Mouse (Mus musculus) bone marrow, adult 2 months (tissue): ENCODE data around the gene Nbr1. TPM values are rescaled to one million over a fixed set of nuclear protein-coding genes. Genes with fewer than 3 reads are reported as not detected.

ENCODE experiments used
- H3K27ac ChIP-seq: fragments of 200-500 bp; 2 replicates; pipeline ENCODE4 v1.5.1; 2012; ENCODE audit warnings: low read depth, mild to moderate bottlenecking, control low read depth, inconsistent platforms, low read length; ENCODE audit not compliant: control insufficient read depth, poor library complexity, insufficient read depth
- H3K4me1 ChIP-seq: fragments of 200-500 bp; 2 replicates; pipeline ENCODE4 v1.6.1; 2011; ENCODE audit warnings: low read length; ENCODE audit not compliant: control insufficient read depth, insufficient read depth
- H3K4me3 ChIP-seq: fragments of 200-500 bp; replicated peaks from 2 replicates; pipeline ENCODE3; 2011; ENCODE audit warnings: mild to moderate bottlenecking, low read depth, low read length, control low read depth; ENCODE audit not compliant: control insufficient read depth
- CTCF ChIP-seq: fragments of 200-500 bp; IDR thresholded peaks from 2 replicates; pipeline ENCODE4 v1.5.1; 2011; ENCODE audit warnings: low read length, control low read depth; ENCODE audit not compliant: control insufficient read depth, insufficient read depth
- POLR2A ChIP-seq: fragments of 200-500 bp; IDR thresholded peaks from 2 replicates; pipeline ENCODE4 v1.6.1; 2011; ENCODE audit warnings: low read depth, mild to moderate bottlenecking, control low read depth, low read length, borderline replicate concordance; ENCODE audit not compliant: control insufficient read depth
- WGBS: fragments of 180-500 bp; shearing (Covaris S2); methylation state at CpG from one replicate; pipeline ENCODE4 v1.1.7; 2018; 5-methylcytosine and 5-hydroxymethylcytosine counted together
- polyA plus RNA-seq: library from polyadenylated mRNA; stranded (reverse); fragments of >200 nt; gene quantifications from 2 replicates; pipeline ENCODE4 v1.2.4, GENCODE M21; 2011; ENCODE audit warnings: low replicate concordance; ENCODE audit not compliant: missing spikeins, insufficient read depth, insufficient read length

The Nbr1 gene
- 59.3 and 81.1 TPM in 2 replicates for polyA plus RNA-seq

GRCm38 (mm10) chr11:101551751-101552475 is at the start of gene Nbr1, which contains the start of gene Brca1:
Gene Nbr1 (plus strand): TSS chr11:101552149.
Gene Brca1 (minus strand): TSS chr11:101551955.
- peak within 1 kb of the TSS; percentile 89 for H3K27ac ChIP-seq
- peaks cover 1% of the 10 kb centered on the region; the same call in 1 of the 2 replicates for H3K4me1 ChIP-seq
- peak; percentile 63; the same call in 1 of the 2 replicates for TF ChIP-seq POLR2A
- TF ChIP-seq CTCF, result no peak
- H3K4me3 ChIP-seq, result peak within 1 kb of the TSS; percentile 91
- under 1% methylated on average over 43 of the region's 43 CpGs for WGBS

- no peak for TF ChIP-seq POLR2A
- no peak for TF ChIP-seq CTCF
- H3K4me1 ChIP-seq, result no peaks in the 10 kb centered on the region
- no peak overlapping the region for H3K4me3 ChIP-seq
- no peak overlapping the region for H3K27ac ChIP-seq
- WGBS, result 93% methylated on average over 5 of the region's 5 CpGs
Measured at GRCm38 (mm10) chr11:101506269-101506780, 45.6 kb upstream of the Nbr1 start.

GRCm38 (mm10) chr11:101507090-101507489 is 44.9 kb upstream of the Nbr1 start:
- WGBS, result 77% methylated on average over 7 of the region's 7 CpGs
- TF ChIP-seq CTCF, result no peak
- TF ChIP-seq POLR2A, result no peak
- Histone ChIP-seq H3K4me1 (no peaks in the 10 kb centered on the region), H3K27ac (no peak overlapping the region), H3K4me3 (no peak overlapping the region)

GRCm38 (mm10) chr11:101518937-101519336 is 33.0 kb upstream of the Nbr1 start:
- Histone ChIP-seq H3K4me3 (no peak overlapping the region), H3K4me1 (no peaks in the 10 kb centered on the region), H3K27ac (no peak overlapping the region)
- WGBS, result 81% methylated on average over 5 of the region's 5 CpGs
- TF ChIP-seq CTCF, result no peak
- no peak for TF ChIP-seq POLR2A

GRCm38 (mm10) chr11:101519364-101519763 is 32.6 kb upstream of the Nbr1 start:
- no peak for TF ChIP-seq POLR2A
- no peak for TF ChIP-seq CTCF
- H3K27ac ChIP-seq, result no peak overlapping the region
- H3K4me1 ChIP-seq, result no peaks in the 10 kb centered on the region
- no peak overlapping the region for H3K4me3 ChIP-seq
- 93% methylated on average over 6 of the region's 6 CpGs for WGBS

- no peak for TF ChIP-seq CTCF
- no peak for TF ChIP-seq POLR2A
- no peak overlapping the region for H3K27ac ChIP-seq
- no peaks in the 10 kb centered on the region for H3K4me1 ChIP-seq
- H3K4me3 ChIP-seq, result no peak overlapping the region
- WGBS, result 97% methylated on average over 8 of the region's 8 CpGs
Measured at GRCm38 (mm10) chr11:101524446-101524845, 27.5 kb upstream of the Nbr1 start.

- H3K4me1 ChIP-seq, result no peaks in the 10 kb centered on the region
- no peak overlapping the region for H3K4me3 ChIP-seq
- TF ChIP-seq POLR2A (no peak), CTCF (no peak)
- no peak overlapping the region for H3K27ac ChIP-seq
- 96% methylated on average over 10 of the region's 10 CpGs for WGBS
Measured at GRCm38 (mm10) chr11:101525056-101525455, 26.9 kb upstream of the Nbr1 start.

GRCm38 (mm10) chr11:101525936-101526595 is 25.9 kb upstream of the Nbr1 start:
- 96% methylated on average over 9 of the region's 9 CpGs for WGBS
- no peak for TF ChIP-seq CTCF
- TF ChIP-seq POLR2A, result no peak

More at GRCm38 (mm10) chr11:101525936-101526595, 25.9 kb upstream of the Nbr1 start:
- Histone ChIP-seq H3K4me3 (no peak overlapping the region), H3K4me1 (no peaks in the 10 kb centered on the region), H3K27ac (no peak overlapping the region)
